Mouse (Mus musculus): ENCODE results near the gene Ndufs7. TPM values are rescaled to one million over a fixed set of nuclear protein-coding genes. Genes with fewer than 3 reads are reported as not detected.

Ndufs7 gene
- total RNA-seq, 2 experiments from 2014 or later: 171 to 187 TPM

GRCm38 (mm10) chr10:80282481-80283441 lies 33.8 kb downstream of the Ndufs7 start:
- no peak for DNase-seq (ENCODE audit: low spot score in 2 of 2)
- intact Hi-C loops (cut with DNase I): no loop called here

GRCm38 (mm10) chr10:80285222-80286070 lies 36.5 kb downstream of the Ndufs7 start:
- intact Hi-C loops (cut with DNase I): no loop called here
- DNase-seq (ENCODE audit: low spot score in 2 of 2): no peak

DNA sequence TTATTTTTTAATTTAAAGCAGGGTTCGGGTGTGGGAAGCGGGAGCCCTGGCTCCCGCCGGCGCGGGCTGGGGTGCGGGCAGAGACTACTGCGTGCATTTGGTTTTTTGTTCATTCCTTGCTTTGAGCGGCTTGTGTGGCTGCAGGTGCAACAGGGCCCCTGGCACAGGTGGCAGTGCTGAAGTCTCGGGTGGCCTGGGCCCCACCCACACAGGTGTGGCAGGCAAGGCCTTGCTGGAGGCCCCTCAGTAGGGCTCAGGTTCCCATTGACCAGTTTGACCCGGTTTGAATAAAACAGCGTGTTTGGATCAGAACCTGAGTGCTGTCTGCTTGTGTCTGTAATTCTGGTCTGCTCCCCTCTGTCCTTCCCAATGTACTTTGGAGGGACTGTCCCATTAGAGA lies 39.2 kb downstream of the Ndufs7 start:
- DNase-seq (ENCODE audit: low spot score in 2 of 2): no peak
- intact Hi-C loops (cut with DNase I): no loop called here

DNA sequence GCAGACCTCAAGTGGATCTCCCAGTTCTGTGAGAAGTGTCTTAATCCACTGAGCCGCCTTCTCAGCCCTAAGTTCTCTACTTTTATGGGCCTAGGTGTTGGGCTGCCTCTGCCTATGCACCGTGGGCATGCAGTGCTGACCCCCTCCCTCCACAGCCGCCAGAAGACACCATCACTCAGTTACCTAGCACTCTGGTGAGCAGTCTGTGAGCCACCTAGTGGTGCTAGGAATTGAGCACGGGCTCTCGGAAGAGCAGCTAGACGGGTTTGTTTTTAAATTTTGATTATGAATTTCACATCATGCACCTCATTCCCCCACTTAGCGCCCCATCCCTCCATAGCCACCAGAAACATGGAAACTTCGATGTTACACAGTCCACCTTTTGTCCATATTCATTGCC lies 39.7 kb downstream of the Ndufs7 start:
- intact Hi-C loops (cut with DNase I): no loop called here
- no peak for DNase-seq (ENCODE audit: low spot score in 2 of 2)

- intact Hi-C loops (cut with DNase I): no loop called here
Measured at GRCm38 (mm10) chr10:80292251-80293146, 43.6 kb downstream of the Ndufs7 start, which contains the start of gene Rps15. Gene Rps15 (plus strand): TSS chr10:80292453.

DNA sequence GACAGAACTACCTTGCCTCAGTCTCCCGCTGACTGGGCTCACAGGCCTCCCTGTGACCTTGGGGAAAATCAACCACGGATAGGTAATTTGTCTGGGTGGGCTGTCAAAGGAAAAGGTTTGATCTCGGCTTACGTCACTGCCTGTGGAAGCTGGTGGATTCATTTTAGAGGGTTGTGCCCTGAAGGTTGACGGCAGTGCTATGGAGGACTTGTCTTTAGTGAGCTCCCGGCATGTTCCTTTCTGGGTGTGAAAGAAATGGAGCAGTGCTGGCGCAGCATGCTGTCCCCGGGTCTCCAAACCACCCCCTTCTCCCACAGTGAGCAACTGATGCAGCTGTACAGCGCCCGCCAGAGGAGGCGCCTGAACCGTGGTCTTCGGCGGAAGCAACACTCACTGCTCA lies 44.4 kb downstream of the Ndufs7 start:
- intact Hi-C loops (cut with DNase I): no loop called here
- no peak for DNase-seq (ENCODE audit: low spot score in 2 of 2)

More at GRCm38 (mm10) chr10:80292251-80293146, 43.6 kb downstream of the Ndufs7 start, which contains the start of gene Rps15:
- peak; percentile 94 to 96 for DNase-seq (ENCODE audit: low spot score in 2 of 2)

GRCm38 (mm10) chr10:80294311-80294710 lies 45.4 kb downstream of the Ndufs7 start:
- DNase-seq (ENCODE audit: low spot score in 2 of 2): no peak
- intact Hi-C loops (cut with DNase I): no loop called here

- intact Hi-C loops (cut with DNase I): no loop called here
- no peak for DNase-seq (ENCODE audit: low spot score in 2 of 2)
Measured at GRCm38 (mm10) chr10:80294788-80295303, 45.9 kb downstream of the Ndufs7 start.

GRCm38 (mm10) chr10:80295618-80296425 lies 46.9 kb downstream of the Ndufs7 start, which contains the start of gene Apc2:
Gene Apc2 (plus strand): TSS chr10:80295977.
- intact Hi-C loops (cut with DNase I): no loop called here
- peak; percentile 74 to 83 for DNase-seq (ENCODE audit: low spot score in 2 of 2)

GRCm38 (mm10) chr10:80296824-80297223 lies 47.9 kb downstream of the Ndufs7 start:
- intact Hi-C loops (cut with DNase I): no loop called here

GRCm38 (mm10) chr10:80297526-80298133 lies 48.7 kb downstream of the Ndufs7 start:
- intact Hi-C loops (cut with DNase I): no loop called here
- DNase-seq (ENCODE audit: low spot score in 2 of 2): no peak

More at GRCm38 (mm10) chr10:80296824-80297223, 47.9 kb downstream of the Ndufs7 start:
- no peak for DNase-seq (ENCODE audit: low spot score in 2 of 2)

- peak; percentile 95 for DNase-seq (ENCODE audit: low spot score in 2 of 2)
- intact Hi-C loops (cut with DNase I): no loop called here
Measured at GRCm38 (mm10) chr10:80298571-80299281, 49.8 kb downstream of the Ndufs7 start.

DNA sequence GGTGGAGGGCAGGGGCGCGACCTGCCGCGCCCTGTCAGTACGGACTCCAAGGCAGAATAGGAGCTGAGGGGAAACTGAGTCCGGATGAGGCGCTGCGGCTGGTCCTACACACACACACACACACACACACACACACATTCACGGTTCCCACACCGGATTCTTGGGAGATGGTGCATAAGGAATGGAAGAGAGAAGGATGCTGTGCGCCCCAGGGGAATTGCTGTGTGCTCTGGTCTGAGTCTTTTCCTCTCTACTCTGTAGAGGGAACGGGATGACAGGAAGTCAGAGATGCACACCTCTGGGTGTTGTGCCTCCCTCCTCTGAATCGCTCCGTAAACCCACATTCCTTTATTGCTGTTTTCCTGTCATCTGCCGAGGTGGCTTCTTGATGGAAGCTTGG lies 50.4 kb downstream of the Ndufs7 start:
- no peak for DNase-seq (ENCODE audit: low spot score in 2 of 2)
- intact Hi-C loops (cut with DNase I): no loop called here

GRCm38 (mm10) chr10:80299824-80300223 lies 50.9 kb downstream of the Ndufs7 start:
- DNase-seq (ENCODE audit: low spot score in 2 of 2): no peak
- intact Hi-C loops (cut with DNase I): no loop called here

DNA sequence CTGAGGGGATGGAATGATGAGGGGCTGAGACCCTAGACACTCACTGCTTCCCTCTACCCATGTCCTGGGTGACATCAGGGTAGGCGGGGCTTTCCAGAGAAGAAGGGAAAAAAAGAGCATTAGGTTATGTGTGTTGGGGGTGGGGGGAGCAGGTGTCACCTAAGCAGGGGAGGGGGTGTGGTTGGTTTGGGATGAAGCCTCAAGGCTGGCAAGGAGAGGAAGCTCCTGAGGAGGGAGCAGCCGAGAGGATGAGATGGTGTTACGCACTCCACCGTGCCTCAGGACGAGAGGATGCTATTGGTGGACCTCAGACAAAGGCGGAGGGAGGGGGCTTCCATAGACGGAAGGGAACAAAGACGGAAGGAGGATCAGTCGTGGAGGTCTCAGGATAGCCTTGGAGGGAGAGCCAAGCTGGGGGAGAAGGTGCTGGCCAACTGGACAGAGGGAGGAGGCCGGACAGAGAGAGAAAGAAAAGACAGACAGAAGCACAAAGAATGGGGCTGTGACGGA lies 51.8 kb downstream of the Ndufs7 start:
- intact Hi-C loops (cut with DNase I): no loop called here
- peak; percentile 62 to 74 for DNase-seq (ENCODE audit: low spot score in 2 of 2)

DNA sequence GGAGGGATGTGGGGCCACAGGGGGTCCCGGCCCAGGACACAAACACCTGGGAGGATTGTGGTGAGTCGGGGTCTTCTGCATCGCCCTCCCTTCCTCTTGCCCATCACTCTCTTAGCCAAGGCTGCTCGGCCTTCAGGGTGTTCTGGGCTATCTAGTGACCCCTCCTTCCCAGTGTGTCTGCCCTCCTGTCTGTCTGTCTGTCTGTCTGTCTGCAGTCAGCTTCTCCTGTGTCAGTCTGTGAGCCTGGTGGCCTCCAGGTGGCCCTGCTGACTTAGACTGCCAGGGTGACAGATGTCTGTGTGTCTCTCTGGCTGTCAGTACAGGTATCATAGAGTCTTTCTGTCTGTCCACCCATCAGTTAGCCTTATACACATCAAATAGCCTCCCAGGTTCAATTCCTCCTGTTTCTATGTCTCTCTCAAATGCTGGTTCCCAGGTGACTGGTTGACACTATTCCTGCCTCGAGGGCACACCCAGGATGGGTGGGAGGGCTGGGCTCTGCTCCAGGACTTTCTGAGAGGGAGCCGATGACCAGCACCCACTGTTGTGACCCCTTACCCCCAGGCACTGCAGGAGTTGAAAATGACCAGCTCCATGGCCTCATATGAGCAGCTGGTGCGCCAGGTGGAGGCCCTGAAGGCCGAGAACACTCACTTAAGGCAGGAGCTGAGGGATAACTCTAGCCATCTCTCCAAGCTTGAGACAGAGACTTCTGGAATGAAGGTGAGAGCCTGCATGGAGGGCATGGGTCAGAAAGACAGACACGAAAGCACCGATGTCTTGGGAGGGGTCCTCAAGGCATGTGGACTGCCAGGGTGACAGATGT lies 52.5 kb downstream of the Ndufs7 start:
- DNase-seq (ENCODE audit: low spot score in 2 of 2): no peak
- intact Hi-C loops (cut with DNase I): no loop called here

Measured in left cerebral cortex, postnatal 14 days (tissue).